Mouse (Mus musculus): Measurements from ENCODE around the gene Pla2g3.

Pla2g3 gene

DNA sequence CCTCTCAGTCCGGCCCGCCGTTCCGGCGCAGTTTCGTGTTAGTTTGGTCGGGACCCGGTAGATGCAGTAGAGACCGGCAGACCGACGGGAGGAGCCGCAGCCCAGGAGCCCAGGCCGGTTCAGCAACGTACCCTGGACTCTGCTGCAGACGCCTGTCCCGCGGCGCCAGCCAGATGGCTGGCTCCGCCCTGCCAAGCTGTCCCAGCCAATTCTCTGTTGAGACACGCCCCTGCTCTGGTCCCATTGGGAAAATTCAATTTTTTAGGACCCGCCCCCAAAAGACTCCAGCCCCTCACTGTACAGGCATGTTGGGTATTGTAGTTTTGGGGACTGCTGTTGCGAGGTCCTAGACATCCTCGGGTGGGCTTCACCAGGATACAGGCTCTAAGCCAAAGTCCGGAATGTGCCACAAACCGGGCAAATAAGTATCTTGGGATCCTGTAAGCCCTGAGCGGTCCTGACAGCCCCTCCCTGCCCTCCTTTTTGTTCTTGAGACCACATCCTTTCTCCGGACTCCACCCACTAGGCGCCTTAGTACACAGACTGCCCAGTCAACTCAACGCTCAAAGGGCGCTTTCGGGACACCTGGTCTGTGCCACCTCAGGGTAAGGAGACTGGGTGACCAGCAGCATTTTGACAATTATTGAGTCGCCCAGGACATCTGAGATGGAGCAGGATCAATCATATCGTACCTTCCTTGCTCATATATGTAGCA is 51.2 kb downstream of the Pla2g3 start:
- peak; percentile 93 to 96 for DNase-seq

DNA sequence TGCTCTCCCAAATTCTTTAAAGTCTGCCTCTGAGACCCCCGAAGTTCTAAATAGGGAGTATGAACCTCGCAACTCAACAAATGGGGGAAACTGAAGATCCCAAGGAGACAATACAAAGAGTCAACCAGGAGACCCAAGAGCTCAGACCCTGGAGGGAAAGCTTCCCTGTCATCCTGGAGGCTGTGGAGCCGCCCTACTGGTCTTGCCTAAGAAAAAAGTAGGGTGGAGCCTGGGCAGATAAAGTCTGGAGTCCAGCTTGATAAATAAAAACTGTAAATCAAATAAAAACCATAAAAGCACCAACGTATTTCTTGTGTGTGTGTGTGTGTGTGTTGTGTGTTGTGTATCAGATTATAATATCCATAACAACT is 51.7 kb downstream of the Pla2g3 start:
- no peak for DNase-seq

DNA sequence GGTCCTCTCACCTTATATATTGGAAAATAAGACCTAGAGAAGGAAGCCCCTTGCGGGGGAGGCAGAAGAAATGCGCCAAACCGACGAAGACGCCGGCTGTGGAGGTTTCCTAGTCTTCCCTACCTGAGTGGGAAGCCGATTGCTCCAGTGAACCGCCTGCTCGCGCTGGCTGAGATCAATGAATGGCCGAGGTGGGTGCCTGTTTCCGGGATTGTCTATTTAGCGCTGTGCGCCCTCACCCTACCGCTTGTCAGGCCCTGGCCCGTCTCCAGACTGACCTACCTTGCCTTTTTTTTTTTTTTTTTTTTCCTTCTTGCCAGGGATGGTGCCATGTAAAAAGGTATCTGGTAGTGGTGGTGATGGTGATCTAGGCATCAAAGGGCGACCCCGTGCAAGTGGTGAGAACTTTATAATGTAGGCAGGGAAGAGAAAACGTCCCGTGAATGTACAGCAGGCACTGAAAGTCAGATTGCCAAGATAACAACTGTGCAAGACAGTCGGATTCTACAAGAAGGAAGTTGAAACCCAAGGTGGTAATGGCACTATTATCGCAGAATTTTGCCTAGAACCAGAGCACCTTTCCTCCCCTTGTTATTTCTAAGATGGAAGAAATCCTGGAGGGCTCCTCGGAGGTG is 52.5 kb downstream of the Pla2g3 start, which contains the start of gene Smtn:
Smtn (minus strand) TSS at position 162 of the 635 bp plus-strand sequence.
- no peak for DNase-seq

DNA sequence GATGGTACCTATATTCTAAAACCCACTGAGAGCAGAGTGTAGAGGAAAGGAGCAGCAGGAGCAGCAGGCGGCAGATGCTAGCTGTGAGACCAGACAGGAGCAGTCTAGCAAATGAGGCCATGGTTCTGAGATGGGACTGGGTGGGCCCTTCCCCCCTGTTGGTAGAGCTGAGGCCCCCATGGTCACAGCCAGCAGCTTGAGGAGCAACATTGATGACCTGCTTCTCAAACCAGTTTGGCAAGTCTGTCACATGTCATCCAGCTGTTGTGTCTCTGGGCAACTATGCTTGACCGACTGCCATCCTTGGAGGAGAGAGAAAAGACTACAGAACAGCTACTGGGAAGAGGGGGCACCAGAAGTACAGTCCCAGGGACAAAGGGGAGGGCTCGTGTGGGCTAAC is 53.8 kb downstream of the Pla2g3 start:
- peak in 1 of 2 experiments; percentile 64 for DNase-seq

DNA sequence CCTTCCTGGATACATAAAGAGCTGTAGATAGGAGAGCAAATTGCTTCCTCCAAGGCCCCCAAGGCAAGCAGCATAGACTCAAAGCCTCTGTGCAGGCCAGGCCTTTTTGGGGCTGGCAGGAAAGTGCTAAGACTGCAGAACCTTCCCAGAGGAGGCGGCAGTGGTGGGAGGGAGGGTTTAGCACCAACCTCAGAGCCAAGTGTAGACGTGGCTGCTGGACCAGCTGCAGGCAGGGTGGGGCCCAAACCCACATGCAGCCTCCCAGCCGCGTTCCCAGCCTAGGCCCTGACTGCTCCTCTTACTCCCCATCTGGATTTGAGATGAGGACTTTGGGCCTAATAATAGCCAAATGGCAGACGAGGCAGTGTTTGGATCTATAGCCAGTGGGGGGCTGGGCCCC is 54.9 kb downstream of the Pla2g3 start:
- DNase-seq, result peak; percentile 65 to 83

DNA sequence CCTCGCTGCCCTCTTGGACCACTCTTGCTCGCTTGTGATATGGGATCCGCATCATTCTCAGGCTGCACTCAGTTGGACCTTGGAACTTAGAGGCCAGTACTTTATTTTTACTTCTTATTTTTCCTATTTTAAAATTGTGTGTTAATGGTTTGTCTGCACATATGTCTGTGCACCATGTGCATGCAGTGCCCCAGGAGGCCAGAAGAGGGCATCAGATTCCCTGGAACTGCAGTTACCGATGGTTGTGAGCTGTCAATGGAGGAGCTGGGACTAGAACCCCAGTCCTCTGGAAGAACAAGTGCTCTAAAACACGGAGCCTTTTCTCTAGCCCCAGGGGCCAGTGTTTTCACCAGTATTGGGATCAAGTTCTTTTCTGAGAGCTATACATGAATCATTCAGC is 56.3 kb downstream of the Pla2g3 start:
- no peak for DNase-seq

DNA sequence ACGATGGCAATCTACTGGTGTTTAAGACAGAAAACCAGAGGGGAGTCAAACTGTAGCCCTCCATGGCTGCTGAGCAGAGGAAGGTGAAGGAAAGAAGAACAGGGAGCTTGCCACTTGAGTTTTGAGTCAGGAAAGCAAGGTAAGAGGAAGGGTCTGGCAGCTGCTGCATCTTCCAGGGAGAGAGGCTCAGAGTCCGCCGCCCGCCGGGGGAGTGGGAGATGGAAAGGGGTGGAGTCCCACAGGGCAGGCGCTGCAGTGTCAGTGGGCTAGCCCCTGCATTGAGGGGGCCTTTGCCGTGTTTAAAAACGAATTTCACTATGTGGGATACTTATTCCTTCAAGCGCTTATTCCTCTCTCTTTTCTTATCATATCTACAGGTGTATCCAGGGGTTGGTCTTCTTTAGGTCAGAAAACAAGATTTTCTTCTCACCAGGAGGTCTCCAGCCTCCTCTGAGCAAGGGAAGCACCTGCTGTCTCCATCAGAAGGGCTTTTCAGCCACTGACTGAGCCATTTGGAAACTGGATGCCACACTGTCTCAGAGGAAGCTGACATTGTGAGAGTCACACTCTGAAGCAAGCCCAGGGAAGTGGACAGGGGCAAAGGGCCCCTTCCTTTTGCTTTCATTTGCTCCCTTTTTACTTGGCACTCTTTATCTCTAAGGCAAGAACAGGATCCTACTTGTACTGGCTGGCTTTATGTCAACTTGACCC is 57.6 kb downstream of the Pla2g3 start:
- DNase-seq, result no peak

DNA sequence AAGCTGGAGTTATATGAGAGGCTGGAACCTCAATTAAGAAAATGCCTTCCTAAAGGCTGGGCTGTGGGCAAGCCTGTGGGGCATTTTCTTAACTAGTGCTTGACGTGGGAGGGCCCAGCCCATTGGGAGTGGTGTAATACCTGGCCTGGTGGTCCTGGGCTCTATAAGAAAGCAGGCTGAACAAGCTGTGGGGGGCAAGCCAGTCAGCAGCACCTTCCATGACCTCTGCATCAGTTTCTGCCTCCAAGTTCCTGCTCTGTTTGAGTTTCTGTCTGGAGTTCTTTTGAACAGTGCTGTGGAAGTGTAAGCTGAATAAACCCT is 58.1 kb downstream of the Pla2g3 start:
- no peak for DNase-seq

DNA sequence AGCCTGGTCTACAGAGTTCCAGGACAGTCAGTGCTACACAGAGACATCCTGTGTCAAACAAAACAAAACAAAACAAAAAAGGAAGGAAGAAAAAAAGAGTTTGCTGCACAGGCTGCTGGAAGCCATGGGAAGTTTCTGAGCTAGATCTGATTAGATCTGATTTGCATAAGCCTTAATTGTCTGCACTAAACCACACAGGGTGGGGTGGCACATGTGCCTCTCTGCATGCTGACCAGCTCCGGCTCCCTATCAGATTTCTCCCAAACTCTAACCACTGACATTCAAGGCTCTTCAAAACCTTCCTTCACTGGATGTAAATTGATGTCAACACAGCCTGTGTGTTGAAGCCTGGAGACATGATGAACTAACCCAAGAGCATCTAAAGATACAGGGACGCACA is 59.0 kb downstream of the Pla2g3 start:
- DNase-seq, result no peak

DNA sequence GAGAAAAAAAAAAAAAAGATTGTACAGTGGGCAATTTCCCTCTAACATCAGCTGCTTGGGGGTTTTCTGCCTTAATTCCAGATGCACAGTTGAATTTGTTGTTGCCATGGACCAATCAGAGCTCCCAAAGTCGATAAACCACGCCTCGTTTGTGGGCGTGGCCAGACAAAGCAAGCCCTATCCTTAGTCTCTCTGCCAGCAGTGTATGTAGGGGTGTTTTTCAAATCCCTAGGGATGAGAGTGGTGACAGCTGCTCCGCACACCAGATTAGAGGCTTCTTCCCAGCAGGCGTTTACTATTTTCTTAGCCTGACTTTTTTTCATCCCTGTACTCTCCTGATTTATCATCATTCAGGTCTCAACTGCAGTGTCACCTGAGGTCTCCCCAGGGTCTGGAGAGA is 59.9 kb downstream of the Pla2g3 start:
- peak in 1 of 2 experiments; percentile 67 for DNase-seq

DNA sequence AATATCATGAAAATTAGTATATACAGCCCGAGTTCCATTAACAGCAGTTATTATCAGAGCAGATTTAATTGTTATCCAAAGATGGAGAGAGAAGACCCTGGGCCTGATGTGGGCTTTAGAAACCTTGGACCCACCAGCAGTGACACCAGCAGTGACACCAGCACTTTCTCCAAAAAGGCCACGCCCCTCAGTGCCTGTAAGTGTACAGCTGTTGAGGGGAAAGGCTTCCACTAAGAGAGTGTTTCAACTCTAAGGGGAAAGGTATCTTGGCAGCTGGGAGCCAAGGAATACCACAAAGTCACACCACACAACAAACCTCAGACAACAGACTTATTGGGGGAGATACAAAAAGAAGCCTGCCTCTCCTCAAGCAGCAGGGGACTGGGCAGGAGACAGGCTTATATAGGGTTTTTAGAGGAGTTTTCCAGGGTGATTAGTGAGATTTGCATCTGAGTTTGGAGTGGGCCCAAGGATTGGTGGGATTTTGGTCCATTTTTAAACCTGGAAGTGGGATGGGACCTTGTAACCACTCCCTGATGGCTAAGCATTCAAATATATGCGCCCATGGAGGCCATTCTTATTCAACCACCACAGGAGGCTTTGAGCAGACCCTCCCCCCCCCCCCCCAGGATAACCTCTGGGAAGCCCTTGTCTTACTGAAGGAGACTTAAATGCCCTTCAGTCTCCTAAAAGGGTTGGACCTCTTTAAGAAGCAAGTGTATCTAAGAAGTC is 60.6 kb downstream of the Pla2g3 start:
- DNase-seq, result no peak
